Mouse (Mus musculus): ENCODE results near the gene Il20.

The Il20 gene

GRCm38 (mm10) chr1:130911401-130912010 is at the start of gene Il20:
TSS of gene Il20 (minus strand) at chr1:130911451.
- in situ Hi-C loops (cut with MboI, MseI) = no loop called here

- in situ Hi-C loops (cut with MboI, MseI) = no loop called here
Measured at GRCm38 (mm10) chr1:130946920-130947319, 35.7 kb upstream of the Il20 start.

GRCm38 (mm10) chr1:130941801-130942200 is 30.6 kb upstream of the Il20 start:
- in situ Hi-C loops (cut with MboI, MseI) = no loop called here

GRCm38 (mm10) chr1:130940065-130940687 is 28.9 kb upstream of the Il20 start, which contains the start of gene Il19:
TSS of gene Il19 (minus strand) at chr1:130940115.
- in situ Hi-C loops (cut with MboI, MseI) = no loop called here

GRCm38 (mm10) chr1:130938192-130938591 is 26.9 kb upstream of the Il20 start:
- in situ Hi-C loops (cut with MboI, MseI) = no loop called here

- in situ Hi-C loops (cut with MboI, MseI) = no loop called here
Measured at GRCm38 (mm10) chr1:130937170-130937569, 25.9 kb upstream of the Il20 start.

- in situ Hi-C loops (cut with MboI, MseI) = no loop called here
Measured at GRCm38 (mm10) chr1:130936351-130936750, 25.1 kb upstream of the Il20 start.

GRCm38 (mm10) chr1:130926484-130926883 is 15.2 kb upstream of the Il20 start:
- in situ Hi-C loops (cut with MboI, MseI) = no loop called here

- in situ Hi-C loops (cut with MboI, MseI) = no loop called here
Measured at GRCm38 (mm10) chr1:130918323-130918980, 7.2 kb upstream of the Il20 start.

GRCm38 (mm10) chr1:130902505-130902904 is 8.7 kb downstream of the Il20 start:
- in situ Hi-C loops (cut with MboI, MseI) = no loop called here

GRCm38 (mm10) chr1:130894468-130894867 is 16.8 kb downstream of the Il20 start:
- in situ Hi-C loops (cut with MboI, MseI) = no loop called here

- in situ Hi-C loops (cut with MboI, MseI) = no loop called here
Measured at GRCm38 (mm10) chr1:130893329-130894040, 17.8 kb downstream of the Il20 start.

GRCm38 (mm10) chr1:130892446-130892845 is 18.8 kb downstream of the Il20 start:
- in situ Hi-C loops (cut with MboI, MseI) = no loop called here

- in situ Hi-C loops (cut with MboI, MseI) = loop anchor here (5.0 to 10.0 kb wide), 2 partner anchors 85 to 1097 kb away; no protein-coding TSS in a partner anchor
Measured at GRCm38 (mm10) chr1:130887354-130887753, 23.9 kb downstream of the Il20 start, which contains the start of gene Il24. TSS of gene Il24 (minus strand) at chr1:130887454.

GRCm38 (mm10) chr1:130883146-130883545 is 28.1 kb downstream of the Il20 start:
- in situ Hi-C loops (cut with MboI, MseI) = loop anchor here (5.0 to 10.0 kb wide), 2 partner anchors 174 to 1102 kb away; no protein-coding TSS in a partner anchor

GRCm38 (mm10) chr1:130879927-130880326 is 31.3 kb downstream of the Il20 start:
- in situ Hi-C loops (cut with MboI, MseI) = loop anchor here (5.0 to 10.0 kb wide), 2 partner anchors 177 to 1105 kb away; no protein-coding TSS in a partner anchor

GRCm38 (mm10) chr1:130877889-130878614 is 33.2 kb downstream of the Il20 start:
- in situ Hi-C loops (cut with MboI, MseI) = no loop called here

GRCm38 (mm10) chr1:130876931-130877509 is 34.2 kb downstream of the Il20 start:
- in situ Hi-C loops (cut with MboI, MseI) = no loop called here

GRCm38 (mm10) chr1:130875910-130876309 is 35.3 kb downstream of the Il20 start:
- in situ Hi-C loops (cut with MboI, MseI) = no loop called here

GRCm38 (mm10) chr1:130875139-130875538 is 36.1 kb downstream of the Il20 start:
- in situ Hi-C loops (cut with MboI, MseI) = no loop called here

GRCm38 (mm10) chr1:130872912-130873311 is 38.3 kb downstream of the Il20 start:
- in situ Hi-C loops (cut with MboI, MseI) = loop anchor here (5.0 kb wide), 1 partner anchor 59 kb away; no protein-coding TSS in a partner anchor

Measured in regulatory T cell (primary cell).